Mouse (Mus musculus) midbrain, embryonic 10.5 days (tissue): ENCODE results near the gene Slc13a3. TPM values are rescaled to one million over a fixed set of nuclear protein-coding genes. Genes with fewer than 3 reads are reported as not detected.
"Not testable (repeated sequence)": the region's sequence is repeated elsewhere in the genome, so short reads cannot be mapped to it uniquely, and the experiment has no call there.

Experiments
- DNase-seq: peaks from one replicate; pipeline ENCODE4 v3.0.0-alpha.2; 2017; ENCODE audit warnings: low spot score
- H3K27ac ChIP-seq: fragments of 300-500 bp; sonication (generic); replicated peaks from 2 replicates; pipeline ENCODE4 v1.5.1; 2016; ENCODE audit warnings: mild to moderate bottlenecking
- H3K27me3 ChIP-seq: fragments of 300-500 bp; sonication (generic); 2 replicates; pipeline ENCODE4 v1.6.1; 2016; ENCODE audit warnings: low read depth, mild to moderate bottlenecking; ENCODE audit not compliant: poor library complexity, severe bottlenecking
- H3K36me3 ChIP-seq: fragments of 300-500 bp; sonication (generic); 2 replicates; pipeline ENCODE4 v1.6.1; 2016; ENCODE audit warnings: mild to moderate bottlenecking, moderate library complexity
- H3K4me1 ChIP-seq: fragments of 300-500 bp; sonication (generic); 2 replicates; pipeline ENCODE4 v1.6.1; 2016
- H3K4me3 ChIP-seq: fragments of 300-500 bp; sonication (generic); 2 replicates; pipeline ENCODE4 v1.5.1; 2016; ENCODE audit warnings: mild to moderate bottlenecking, moderate library complexity
- H3K9me3 ChIP-seq: fragments of 300-500 bp; sonication (generic); replicated peaks from 2 replicates; pipeline ENCODE4 v1.6.1; 2016; ENCODE audit warnings: mild to moderate bottlenecking
- WGBS: fragments of 180-500 bp; shearing (Covaris S2); methylation state at CpG from one replicate; pipeline ENCODE4 v1.1.7; 2016; 5-methylcytosine and 5-hydroxymethylcytosine counted together
- polyA plus RNA-seq: library from polyadenylated mRNA; unstranded; fragments of >200 nt; fragmentation: Nextera tagmentation; extraction: Ambion mirVana; gene quantifications from 2 replicates; pipeline ENCODE4 v1.2.1, GENCODE M21; 2016

The Slc13a3 gene
- polyA plus RNA-seq: 0.48 and 1.3 TPM in 2 replicates

DNA sequence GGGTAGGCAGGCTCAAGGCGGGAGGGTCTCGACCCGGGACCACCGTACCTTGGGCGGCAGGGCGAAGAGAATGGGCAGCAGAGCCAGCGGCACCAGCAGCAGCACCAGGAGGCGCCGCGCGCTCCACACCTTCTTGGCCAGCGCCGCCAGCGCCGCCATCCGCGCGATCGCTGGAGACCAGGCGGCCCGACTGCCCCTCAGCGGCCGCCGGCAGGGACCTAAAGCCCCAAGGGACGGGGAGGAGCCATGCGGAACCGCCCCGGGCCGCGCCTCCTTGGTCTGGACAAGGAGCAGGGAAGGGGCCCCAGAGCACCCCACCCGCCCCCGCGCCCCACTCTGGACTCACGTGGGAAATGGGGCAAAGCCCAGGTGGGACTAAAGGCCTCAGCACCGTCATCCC, at the start of gene Slc13a3:
Gene Slc13a3 (minus strand): TSS at position 228 of the 400 bp plus-strand sequence.
- Histone ChIP-seq H3K4me3 (peak within 1 kb of the TSS; percentile 51), H3K4me1 (peaks cover 49% of the 10 kb centered on the region), H3K27me3 (peaks cover 52% of the 10 kb centered on the region), H3K36me3 (no peaks in the 10 kb centered on the region), H3K27ac (peak within 1 kb of the TSS; percentile 74), H3K9me3 (no peaks in the 10 kb centered on the region)
- 1% methylated on average over 35 of the region's 35 CpGs for WGBS
- DNase-seq: peak; percentile 50

DNA sequence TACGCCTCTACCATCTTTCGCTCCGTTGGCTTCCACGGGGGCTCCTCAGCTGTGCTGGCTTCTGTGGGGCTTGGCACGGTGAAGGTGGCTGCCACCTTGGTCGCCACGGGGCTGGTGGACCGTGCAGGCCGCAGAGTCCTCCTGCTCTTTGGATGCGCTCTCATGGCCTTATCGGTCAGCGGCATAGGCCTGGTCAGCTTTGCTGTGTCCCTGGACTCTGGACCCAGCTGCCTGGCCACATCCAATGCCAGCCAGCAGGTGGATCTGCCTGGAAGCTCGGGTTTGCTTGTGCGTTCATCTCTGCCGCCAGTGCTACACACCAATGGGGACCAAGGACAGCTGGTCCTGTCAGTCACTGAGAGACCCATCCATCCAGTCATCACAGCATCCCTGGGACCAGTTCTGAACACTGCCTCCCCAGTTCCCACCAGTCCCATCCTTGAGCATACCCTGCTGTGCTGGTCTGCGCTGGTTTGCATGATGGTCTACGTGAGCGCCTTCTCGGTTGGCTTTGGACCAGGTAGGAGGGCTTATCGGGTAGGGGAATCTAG, 42.2 kb upstream of the Slc13a3 start:
- H3K27ac ChIP-seq: 0 out of 2 replicates have a peak overlapping the region, but pooled peaks have one; percentile 50
- H3K9me3 ChIP-seq: no peaks in the 10 kb centered on the region
- H3K36me3 ChIP-seq: no peaks in the 10 kb centered on the region
- H3K27me3 ChIP-seq: no peaks in the 10 kb centered on the region
- no peak for DNase-seq
- WGBS: 95% methylated on average over 20 of the region's 20 CpGs
- no peak overlapping the region for H3K4me3 ChIP-seq
- peaks cover 17% of the 10 kb centered on the region for H3K4me1 ChIP-seq

DNA sequence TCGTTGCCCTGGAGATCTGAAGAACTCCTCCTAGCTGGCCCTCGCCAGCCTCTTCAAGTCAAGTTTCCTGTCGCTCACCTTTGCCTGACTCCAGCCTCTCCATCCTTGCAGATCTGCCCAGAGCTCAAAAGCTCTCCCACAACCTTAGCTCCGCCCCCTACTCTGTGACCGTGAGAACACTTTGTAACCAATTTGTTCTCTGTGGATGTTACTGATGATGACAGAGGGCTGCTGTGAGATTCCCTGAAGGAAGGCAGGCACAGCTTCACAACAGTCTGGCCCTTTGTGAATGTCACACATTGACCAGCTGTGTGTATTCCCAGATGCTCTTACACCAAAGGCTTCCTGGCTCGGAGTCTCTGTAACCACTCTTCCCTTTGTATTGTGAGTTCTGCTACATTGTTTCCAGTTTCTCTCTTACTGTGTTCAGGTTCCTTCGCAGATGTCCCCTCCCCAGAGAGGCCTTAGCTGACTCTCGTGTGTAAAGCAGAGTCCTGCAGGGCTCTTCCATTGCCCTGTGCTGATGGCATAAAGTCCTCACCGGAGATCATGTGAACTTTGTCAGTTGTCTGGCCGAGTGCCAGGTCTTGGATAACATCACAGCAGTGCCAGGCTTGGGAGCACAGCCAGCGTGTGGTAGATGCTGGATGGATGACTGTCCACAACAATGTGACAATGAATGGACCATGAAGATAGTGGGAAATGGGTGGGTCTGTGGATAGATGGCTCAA, 40.0 kb upstream of the Slc13a3 start:
- DNase-seq: no peak
- Histone ChIP-seq H3K27ac (no peak overlapping the region), H3K4me1 (peaks cover 20% of the 10 kb centered on the region), H3K36me3 (no peaks in the 10 kb centered on the region), H3K9me3 (no peaks in the 10 kb centered on the region), H3K27me3 (0 out of 2 replicates have a peak, but pooled peaks cover 4% of the 10 kb centered on the region), H3K4me3 (no peak overlapping the region)
- WGBS: 61% methylated on average over 11 of the region's 11 CpGs

DNA sequence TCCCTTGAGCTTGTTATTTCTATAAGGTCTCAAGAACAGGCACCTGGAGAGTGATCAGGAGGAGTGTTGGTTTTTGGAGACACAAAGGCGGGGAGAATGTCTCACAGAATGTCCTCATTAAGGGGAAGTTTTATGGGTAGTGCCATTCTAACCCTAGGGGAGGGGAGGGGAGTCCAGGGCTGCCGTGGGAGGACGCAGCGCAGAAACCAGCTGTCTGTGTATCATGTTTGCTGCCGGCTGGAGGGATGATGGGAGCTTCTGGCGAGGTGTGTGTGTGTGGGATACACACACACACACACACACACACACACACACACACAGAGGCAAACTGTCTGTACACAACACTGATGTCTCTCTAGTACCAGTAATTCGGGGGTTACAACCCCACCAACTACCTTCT, 39.4 kb upstream of the Slc13a3 start:
- H3K9me3 ChIP-seq: no peaks in the 10 kb centered on the region
- WGBS: 71% methylated on average over 7 of the region's 7 CpGs
- no peak overlapping the region for H3K4me3 ChIP-seq
- H3K36me3 ChIP-seq: no peaks in the 10 kb centered on the region
- H3K4me1 ChIP-seq: peaks cover 20% of the 10 kb centered on the region
- DNase-seq: no peak
- H3K27me3 ChIP-seq: 0 out of 2 replicates have a peak, but pooled peaks cover 4% of the 10 kb centered on the region
- no peak overlapping the region for H3K27ac ChIP-seq

DNA sequence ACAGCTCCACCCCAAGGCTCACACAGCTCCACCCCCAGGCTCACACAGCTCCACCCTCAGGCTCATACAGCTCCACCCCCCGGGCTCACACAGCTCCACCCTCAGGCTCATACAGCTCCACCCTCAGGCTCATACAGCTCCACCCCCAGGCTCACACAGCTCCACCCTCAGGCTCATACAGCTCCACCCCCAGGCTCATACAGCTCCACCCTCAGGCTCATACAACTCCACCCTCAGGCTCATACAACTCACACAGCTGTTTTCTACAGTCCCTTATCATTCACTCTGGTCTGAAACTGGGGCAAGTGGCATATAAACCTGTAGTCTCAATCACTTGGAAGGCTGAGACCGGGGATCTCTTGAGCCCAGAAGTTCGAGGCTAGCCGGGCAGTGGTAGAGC, 38.5 kb upstream of the Slc13a3 start:
- H3K27ac ChIP-seq, DNase-seq, H3K27me3 ChIP-seq, H3K4me3 ChIP-seq, H3K9me3 ChIP-seq, H3K36me3 ChIP-seq: not testable (repeated sequence)
- H3K4me1 ChIP-seq: peaks cover 20% of the 10 kb centered on the region
- 93% methylated on average over 4 of the region's 4 CpGs for WGBS

GRCm38 (mm10) chr2:165510914-165511458, 38.0 kb upstream of the Slc13a3 start:
- 65% methylated on average over 2 of the region's 2 CpGs for WGBS
- H3K4me3 ChIP-seq, H3K27ac ChIP-seq, H3K9me3 ChIP-seq, H3K36me3 ChIP-seq, H3K27me3 ChIP-seq, DNase-seq: not testable (repeated sequence)
- H3K4me1 ChIP-seq: peaks cover 20% of the 10 kb centered on the region

DNA sequence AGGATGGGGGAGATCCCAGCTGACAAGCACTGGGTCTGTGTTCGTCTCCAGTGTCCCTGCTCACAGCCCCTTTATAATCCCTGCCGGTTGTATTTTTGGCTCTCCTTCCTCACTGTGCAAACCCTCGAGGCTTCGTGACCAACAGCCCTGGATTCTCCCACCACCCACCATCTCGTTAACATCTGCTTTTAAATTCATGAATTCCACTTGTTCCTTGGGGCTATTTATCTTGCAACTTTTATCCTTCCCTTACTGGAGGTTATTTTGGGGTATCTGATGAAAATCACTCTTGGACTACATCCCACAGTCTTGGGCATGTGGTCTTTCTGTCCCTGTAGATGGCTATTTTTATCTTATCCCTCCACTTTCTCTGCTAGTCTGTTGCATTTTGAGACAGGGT, 37.4 kb upstream of the Slc13a3 start:
- Histone ChIP-seq H3K9me3 (no peaks in the 10 kb centered on the region), H3K27ac (no peak overlapping the region), H3K36me3 (no peaks in the 10 kb centered on the region), H3K27me3 (0 out of 2 replicates have a peak, but pooled peaks cover 9% of the 10 kb centered on the region), H3K4me1 (peaks cover 20% of the 10 kb centered on the region), H3K4me3 (no peak overlapping the region)
- no peak for DNase-seq
- 75% methylated on average over 5 of the region's 5 CpGs for WGBS

DNA sequence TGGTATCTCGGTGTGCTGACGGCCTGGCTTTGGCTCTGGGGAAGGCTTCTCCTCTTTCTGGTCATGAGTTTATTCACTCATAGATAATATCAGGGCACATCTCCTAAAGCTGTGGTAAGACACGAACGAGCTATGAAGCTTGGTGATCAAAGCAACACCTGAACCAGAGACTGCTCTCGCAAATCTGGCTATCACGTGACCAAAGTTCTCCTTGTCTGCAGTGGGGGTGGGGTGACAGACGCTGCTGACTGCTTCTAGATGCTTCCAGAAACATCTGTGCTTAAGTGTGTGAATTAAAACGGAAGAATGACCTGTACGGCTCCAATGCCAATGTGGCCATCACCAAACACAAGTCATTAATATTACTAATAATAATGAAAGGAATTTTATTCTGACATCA, 36.7 kb upstream of the Slc13a3 start:
- H3K9me3 ChIP-seq: no peaks in the 10 kb centered on the region
- peaks cover 20% of the 10 kb centered on the region for H3K4me1 ChIP-seq
- peaks cover 17% of the 10 kb centered on the region; the same call in 1 of the 2 replicates for H3K27me3 ChIP-seq
- no peak overlapping the region for H3K4me3 ChIP-seq
- WGBS: 84% methylated on average over 9 of the region's 9 CpGs
- no peak overlapping the region for H3K27ac ChIP-seq
- no peak for DNase-seq
- H3K36me3 ChIP-seq: no peaks in the 10 kb centered on the region

DNA sequence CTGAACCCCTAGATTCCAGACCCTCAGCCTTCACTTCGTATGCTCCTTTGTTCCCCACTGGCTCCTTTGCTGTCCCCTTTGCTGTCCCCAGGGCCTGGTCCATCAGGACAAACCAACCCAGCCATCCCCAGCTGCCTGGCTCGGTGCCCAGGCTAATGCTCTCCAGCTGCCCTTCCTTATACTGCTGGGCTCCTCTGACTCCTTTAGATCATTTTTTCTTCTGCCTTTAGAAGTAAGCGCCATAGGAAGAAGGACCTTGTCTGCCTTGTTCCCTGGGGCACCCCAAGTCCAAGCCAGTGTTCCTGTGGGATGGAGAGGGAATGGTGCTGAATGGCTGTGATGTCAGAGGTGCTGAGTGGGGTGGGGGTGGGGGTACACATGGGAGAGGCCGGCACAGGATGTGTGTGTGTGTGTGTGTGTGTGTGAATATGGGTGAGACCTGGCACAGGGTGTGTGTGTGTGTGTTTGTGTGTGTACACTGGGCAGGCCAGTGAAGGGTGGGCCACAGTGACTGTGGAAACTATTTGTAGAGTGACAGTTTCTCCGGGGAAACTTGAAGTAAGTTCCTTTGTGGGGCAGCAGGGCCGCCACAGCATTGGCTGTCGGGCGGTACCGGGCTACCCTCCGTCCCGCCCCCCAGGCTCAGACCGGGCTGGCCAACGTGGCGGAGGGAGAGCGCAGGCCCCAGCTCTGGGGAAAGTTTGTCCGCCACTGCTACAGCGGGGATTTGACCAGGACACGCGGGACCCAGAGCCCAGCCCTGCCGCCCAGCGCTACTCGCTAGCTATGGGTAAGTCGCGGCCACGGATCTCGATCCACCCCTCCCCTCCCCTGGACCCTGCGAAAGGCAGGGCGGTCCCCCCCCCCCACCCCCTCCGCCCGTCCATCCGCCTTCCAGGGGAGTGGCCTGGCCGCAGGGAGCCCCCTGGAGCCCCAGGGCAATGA, 30.5 kb upstream of the Slc13a3 start, which contains the start of gene Slc2a10:
Gene Slc2a10 (plus strand): TSS at position 529 of the 945 bp plus-strand sequence.
- Histone ChIP-seq H3K27me3 (peaks cover 31% of the 10 kb centered on the region), H3K4me3 (peak within 1 kb of the TSS; percentile 64), H3K9me3 (no peaks in the 10 kb centered on the region), H3K36me3 (no peaks in the 10 kb centered on the region), H3K27ac (peak within 1 kb of the TSS; percentile 88), H3K4me1 (peaks cover 20% of the 10 kb centered on the region)
- 6% methylated on average over 32 of the region's 32 CpGs for WGBS
- peak; percentile 55 for DNase-seq

DNA sequence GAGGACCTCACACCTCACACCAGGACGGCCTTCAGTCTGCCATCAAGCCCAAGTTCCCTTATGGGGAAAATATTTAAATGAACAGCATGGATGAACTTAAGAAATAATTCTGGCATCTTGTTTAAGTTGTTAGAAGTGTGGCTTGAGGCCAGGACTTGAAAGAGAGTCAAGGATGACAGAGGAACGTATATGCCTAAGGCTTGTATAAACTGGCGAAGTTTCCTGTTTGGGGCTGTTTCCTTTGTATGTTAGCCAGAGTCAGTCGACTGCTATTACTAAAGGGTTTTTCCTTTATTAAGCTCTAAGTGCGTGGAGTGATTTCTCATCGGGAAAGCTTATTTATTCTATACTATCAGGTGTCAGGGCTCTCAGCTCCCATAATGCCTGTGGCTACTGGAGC, 25.8 kb upstream of the Slc13a3 start:
- no peaks in the 10 kb centered on the region for H3K36me3 ChIP-seq
- no peak for DNase-seq
- 83% methylated on average over 6 of the region's 6 CpGs for WGBS

GRCm38 (mm10) chr2:165497706-165498275, 24.8 kb upstream of the Slc13a3 start:
- H3K9me3 ChIP-seq: no peaks in the 10 kb centered on the region
- H3K4me3 ChIP-seq: no peak overlapping the region
- H3K27ac ChIP-seq: no peak overlapping the region
- H3K36me3 ChIP-seq: no peaks in the 10 kb centered on the region
- no peak for DNase-seq
- H3K27me3 ChIP-seq: peaks cover 5% of the 10 kb centered on the region
- 78% methylated on average over 2 of the region's 2 CpGs for WGBS
- peaks cover 21% of the 10 kb centered on the region for H3K4me1 ChIP-seq

More for the DNA sequence above, 25.8 kb upstream of the Slc13a3 start:
- Histone ChIP-seq H3K4me3 (no peak overlapping the region), H3K27me3 (peaks cover 9% of the 10 kb centered on the region), H3K4me1 (peaks cover 24% of the 10 kb centered on the region), H3K9me3 (no peaks in the 10 kb centered on the region), H3K27ac (no peak overlapping the region)

DNA sequence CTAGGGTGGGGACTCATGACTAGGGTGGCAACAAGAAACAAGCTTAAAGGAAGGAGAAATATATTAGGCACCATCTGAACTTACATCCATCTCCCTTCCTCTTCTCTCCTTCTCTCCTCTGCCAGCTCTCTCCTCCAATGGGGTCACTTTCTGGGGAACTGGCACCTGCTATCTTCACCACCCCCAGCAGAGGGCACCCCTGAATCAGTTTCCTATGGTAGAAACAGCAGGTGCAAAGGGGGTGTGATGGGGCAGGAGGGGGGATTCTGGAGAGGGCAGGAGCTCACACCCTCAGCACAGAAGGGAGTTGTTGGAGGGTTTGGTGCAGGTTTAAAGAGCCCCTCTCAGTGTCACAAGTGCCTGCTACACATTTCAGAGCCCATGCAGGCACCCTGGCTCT, 23.2 kb upstream of the Slc13a3 start:
- Histone ChIP-seq H3K27ac (peak overlapping the region; percentile 28; the same call in 1 of the 2 replicates), H3K36me3 (no peaks in the 10 kb centered on the region)

More for the DNA sequence above, 23.2 kb upstream of the Slc13a3 start:
- H3K4me1 ChIP-seq: peaks cover 31% of the 10 kb centered on the region
- H3K27me3 ChIP-seq: no peaks in the 10 kb centered on the region
- H3K4me3 ChIP-seq: no peak overlapping the region
- H3K9me3 ChIP-seq: no peaks in the 10 kb centered on the region
- peak; percentile 43 for DNase-seq
